Mouse (Mus musculus): ENCODE results near the gene Gm10697. TPM values are rescaled to one million over a fixed set of nuclear protein-coding genes. Genes with fewer than 3 reads are reported as not detected.
"Not testable (repeated sequence)": the region's sequence is repeated elsewhere in the genome, so short reads cannot be mapped to it uniquely, and the experiment has no call there.

Gene Gm10697
- total RNA-seq (2021), result not detected

DNA sequence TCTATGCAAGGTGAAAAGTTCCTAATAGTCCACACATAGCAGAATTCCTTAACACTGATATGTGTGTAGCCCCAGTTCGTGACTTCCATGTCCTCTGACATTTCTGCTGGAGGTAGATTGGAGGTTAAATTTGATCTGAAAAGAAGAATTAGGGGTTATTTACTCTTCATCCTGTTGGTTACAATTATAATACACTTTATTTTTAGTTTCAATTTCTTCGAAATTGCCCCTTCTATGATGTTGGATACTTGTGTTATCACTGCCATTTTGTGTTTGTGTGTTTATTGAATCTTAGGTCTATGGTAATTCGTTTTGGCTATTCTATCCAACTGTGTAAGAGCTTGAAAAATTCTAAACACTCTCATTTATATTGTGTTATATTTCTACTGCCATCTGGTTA lies at the start of gene Gm10697:
Gm10697 (minus strand) TSS at position 101 of the 400 bp plus-strand sequence.
- DNase-seq; intact Hi-C loops (cut with DNase I): not testable (repeated sequence)

DNA sequence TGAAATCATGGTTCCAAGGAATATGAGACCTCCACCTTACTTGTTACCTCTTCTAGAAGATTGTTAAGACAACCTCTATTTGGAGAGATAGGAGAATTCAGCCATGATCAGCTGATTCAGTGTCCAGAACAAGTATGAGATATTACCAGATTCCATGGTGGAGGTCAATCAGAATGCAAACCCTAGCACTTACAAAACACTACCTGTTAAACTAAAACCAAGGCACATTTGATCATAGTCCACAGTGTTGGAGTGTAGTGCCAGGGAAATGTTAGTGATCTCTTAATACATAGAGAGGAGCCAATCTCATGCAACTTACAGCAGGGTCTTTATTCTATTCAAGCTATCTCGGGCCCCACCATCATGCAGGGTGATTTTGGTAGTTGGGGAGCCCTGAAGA lies 42.6 kb upstream of the Gm10697 start:
- intact Hi-C loops (cut with DNase I); DNase-seq: not testable (repeated sequence)

DNA sequence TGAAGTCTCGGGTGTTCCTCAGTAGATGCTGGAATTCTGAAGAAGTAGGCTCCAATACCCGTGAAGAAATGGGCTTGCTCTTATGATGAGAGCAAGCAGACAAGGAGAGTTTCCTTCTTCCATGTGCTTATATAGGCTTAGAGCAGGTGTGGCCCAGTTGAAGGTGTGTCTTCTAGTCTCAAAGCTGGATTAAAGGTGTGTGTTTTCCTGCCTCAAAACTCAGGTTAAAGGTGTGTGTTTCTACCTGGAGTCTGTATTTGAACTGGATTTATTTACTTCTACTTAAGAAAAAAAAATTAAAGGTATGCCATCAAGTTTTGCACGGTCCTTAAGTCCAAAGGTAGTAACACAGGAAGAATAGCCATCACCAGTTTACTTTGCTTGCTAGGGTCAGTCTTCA lies 17.7 kb downstream of the Gm10697 start, which contains the start of gene Gm9125:
Gm9125 (minus strand) TSS at position 101 of the 400 bp plus-strand sequence.
- intact Hi-C loops (cut with DNase I); DNase-seq: not testable (repeated sequence)

DNA sequence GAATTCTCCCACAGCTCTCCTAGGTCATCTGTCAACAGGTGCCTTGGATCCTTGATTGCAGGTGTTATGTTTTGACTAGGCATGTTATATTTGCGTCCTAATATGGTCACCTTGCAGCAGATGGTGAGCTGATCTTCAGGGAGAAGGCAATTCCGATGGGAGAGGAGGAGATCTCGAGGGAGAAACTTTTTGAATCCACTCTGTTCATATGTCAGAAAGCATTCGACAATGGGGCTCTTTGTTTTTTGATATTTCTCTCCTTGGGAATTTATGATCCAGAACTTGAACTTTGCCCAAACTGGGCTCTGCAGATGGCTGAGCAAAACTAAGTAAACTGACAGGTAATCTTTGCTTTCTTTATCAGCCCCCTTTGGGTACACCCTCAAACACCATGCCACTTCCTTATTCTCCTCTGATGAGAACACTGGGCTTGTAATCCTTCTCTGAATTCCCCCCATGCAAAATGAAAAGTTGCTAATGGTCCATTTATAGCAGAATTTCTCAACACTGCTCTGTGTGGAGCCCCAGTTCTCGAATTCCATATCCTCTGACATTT lies 22.8 kb downstream of the Gm10697 start:
- intact Hi-C loops (cut with DNase I); DNase-seq: not testable (repeated sequence)

DNA sequence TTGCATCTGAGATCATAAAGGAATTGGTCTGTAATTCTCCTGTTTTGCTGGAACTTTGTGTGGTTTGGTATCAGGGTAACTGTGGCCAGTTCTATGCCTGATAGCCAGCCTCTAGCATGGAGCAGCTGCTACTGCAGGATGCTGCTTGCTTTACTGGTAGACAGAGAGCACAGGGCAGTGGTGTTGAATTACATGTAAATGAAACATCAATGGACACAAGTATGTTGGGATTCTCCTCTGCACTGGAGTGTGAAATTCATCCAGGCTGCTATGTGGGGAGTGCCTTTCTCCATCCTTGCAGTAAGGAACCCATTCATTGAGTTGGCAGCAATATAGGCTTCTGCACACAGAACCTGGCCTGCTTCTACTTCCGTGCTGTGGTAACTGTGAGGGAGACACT lies 34.2 kb downstream of the Gm10697 start:
- DNase-seq; intact Hi-C loops (cut with DNase I): not testable (repeated sequence)

DNA sequence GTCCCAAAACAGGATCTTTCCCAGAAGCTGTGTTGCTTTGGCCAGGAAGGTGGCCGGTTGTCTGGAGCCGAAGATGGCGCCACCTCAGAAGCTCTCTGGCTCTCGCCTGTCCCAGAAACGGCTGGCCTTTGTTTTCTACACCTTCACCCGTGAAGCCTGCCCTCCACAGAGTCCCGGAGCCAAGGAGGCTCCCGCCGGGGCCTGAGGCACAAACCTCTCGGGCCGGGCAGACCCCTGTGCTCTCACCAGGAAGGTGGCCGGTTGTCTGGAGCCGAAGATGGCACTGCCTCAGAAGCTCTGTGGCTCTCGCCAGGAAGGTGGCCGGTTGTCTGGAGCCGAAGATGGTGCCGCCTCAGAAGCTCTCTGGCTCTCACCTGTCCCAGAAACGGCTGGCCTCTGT lies 38.0 kb downstream of the Gm10697 start:
- intact Hi-C loops (cut with DNase I); DNase-seq: not testable (repeated sequence)

Other genes starting within 250 kb of the Gm10697 start
- gene Tdpoz3, start 246.6 kb downstream of the Gm10697 start, total RNA-seq (2021), result not detected
- gene Gm9117, start 129.1 kb downstream of the Gm10697 start, total RNA-seq (2021), result not detected
- gene Tdpoz5, start 111.3 kb downstream of the Gm10697 start, total RNA-seq (2021), result not detected
- gene Gm9125, start 17.8 kb downstream of the Gm10697 start, total RNA-seq (2021), result not detected
- not detected for gene Gm10696, start 105.5 kb upstream of the Gm10697 start, total RNA-seq (2021)
- not detected for gene Gm5286, start 124.1 kb upstream of the Gm10697 start, total RNA-seq (2021)
- not detected for gene Gm4778, start 191.4 kb upstream of the Gm10697 start, total RNA-seq (2021)
- 10 to 100 TPM; 13.7 to 15.6 TPM for gene Them4, start 237.4 kb upstream of the Gm10697 start, total RNA-seq (2021)